Mouse (Mus musculus): Measurements from ENCODE around the gene Creb3l1. TPM values are rescaled to one million over a fixed set of nuclear protein-coding genes. Genes with fewer than 3 reads are reported as not detected.

Creb3l1 gene
- 1.6 TPM in 2 replicates for polyA plus RNA-seq (2015; fragmentation: Nextera tagmentation; extraction: Ambion mirVana)

DNA sequence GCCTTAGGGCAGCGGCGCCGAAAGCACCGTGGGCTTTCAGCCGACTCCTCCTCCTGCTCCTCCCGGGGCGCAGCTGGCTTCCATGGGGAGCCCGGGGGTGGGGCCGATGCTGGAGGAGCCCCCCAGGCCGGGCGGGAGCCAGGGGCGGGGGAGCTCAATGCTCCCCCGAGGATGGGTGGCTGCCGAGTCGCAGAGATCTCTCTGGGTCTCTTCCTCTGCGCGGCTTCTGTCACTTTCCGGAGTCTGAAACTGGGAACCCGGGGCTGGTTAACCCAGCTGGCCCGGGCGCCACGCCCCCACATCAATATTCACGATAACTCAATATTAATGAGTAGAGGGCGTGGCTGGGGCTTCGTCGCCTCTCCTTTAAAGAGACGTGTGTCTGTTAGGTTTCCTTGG, at the start of gene Creb3l1:
TSS of gene Creb3l1 (minus strand) at position 229 of the 399 bp plus-strand sequence.
- no peaks in the 10 kb centered on the region for H3K9me3 ChIP-seq
- ATAC-seq (replicated peaks), result peak; percentile 56; the same call in 1 of the 2 replicates
- H3K27ac ChIP-seq, result no peak within 1 kb of the TSS

DNA sequence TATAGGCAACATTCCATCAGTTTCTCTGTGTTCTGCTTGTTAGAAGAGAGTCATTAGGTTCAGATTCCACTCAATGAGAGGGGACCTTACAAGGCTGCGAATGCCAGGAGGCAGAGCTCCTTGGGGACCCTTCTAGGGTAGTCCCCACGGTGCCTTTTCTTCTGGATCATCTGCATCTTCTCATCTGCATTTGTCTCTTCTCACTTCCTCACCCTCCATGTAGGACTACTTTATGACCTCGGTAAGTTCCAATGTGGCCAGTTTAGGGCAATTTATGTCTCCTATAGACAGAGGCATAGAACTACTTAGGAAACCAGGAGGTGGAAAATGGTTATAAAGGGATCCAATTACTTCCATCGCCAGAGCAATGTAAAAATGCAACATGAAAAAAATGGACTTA, 46.8 kb upstream of the Creb3l1 start:
- no peak overlapping the region for H3K27ac ChIP-seq
- no peaks in the 10 kb centered on the region for H3K9me3 ChIP-seq
- no peaks in the 10 kb centered on the region for H3K4me1 ChIP-seq
- no peak overlapping the region for H3K4me2 ChIP-seq
- H3K36me3 ChIP-seq (replicated peaks), result no peaks in the 10 kb centered on the region
- 85% methylated on average over 4 of the region's 4 CpGs for WGBS
- no peak overlapping the region for H3K4me3 ChIP-seq
- no peak overlapping the region for H3K9ac ChIP-seq
- no peaks in the 10 kb centered on the region for H3K27me3 ChIP-seq (replicated peaks)
- no peak for ATAC-seq (replicated peaks)

More for the DNA sequence above, at the start of gene Creb3l1:
- no peaks in the 10 kb centered on the region for H3K36me3 ChIP-seq (replicated peaks)
- H3K4me3 ChIP-seq, result peak within 1 kb of the TSS; percentile 52
- peaks cover 13% of the 10 kb centered on the region for H3K4me1 ChIP-seq
- H3K27me3 ChIP-seq (replicated peaks), result peaks cover 14% of the 10 kb centered on the region
- under 1% methylated on average over 27 of the region's 27 CpGs for WGBS
- H3K9ac ChIP-seq, result peak within 1 kb of the TSS; percentile 53
- H3K4me2 ChIP-seq, result peak within 1 kb of the TSS; percentile 99

DNA sequence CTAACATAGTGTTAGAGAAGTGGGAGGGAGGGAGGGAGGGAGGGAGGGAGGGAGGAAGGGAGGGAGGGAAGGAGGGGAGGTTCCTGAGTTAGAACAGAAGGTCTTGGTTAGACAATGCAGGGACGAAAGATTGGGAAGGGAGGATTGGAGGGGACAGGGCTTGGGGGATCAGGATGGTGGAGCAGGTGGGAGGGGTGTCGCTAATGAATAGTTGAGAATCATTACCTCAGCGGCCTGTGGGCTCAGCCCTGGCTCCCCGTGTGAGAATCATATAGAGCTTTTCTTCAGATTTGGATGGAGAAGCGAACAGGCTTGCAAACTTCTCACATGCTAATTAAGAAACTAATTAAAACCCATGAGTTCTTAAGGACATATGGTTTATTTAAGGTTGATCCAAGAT, 45.3 kb upstream of the Creb3l1 start:
- Histone ChIP-seq H3K27me3 (replicated peaks) (no peaks in the 10 kb centered on the region), H3K4me1 (no peaks in the 10 kb centered on the region), H3K9ac (no peak overlapping the region), H3K9me3 (no peaks in the 10 kb centered on the region), H3K27ac (no peak overlapping the region), H3K4me3 (no peak overlapping the region), H3K36me3 (replicated peaks) (no peaks in the 10 kb centered on the region), H3K4me2 (no peak overlapping the region)
- 61% methylated on average over 5 of the region's 5 CpGs for WGBS
- ATAC-seq (replicated peaks), result no peak

DNA sequence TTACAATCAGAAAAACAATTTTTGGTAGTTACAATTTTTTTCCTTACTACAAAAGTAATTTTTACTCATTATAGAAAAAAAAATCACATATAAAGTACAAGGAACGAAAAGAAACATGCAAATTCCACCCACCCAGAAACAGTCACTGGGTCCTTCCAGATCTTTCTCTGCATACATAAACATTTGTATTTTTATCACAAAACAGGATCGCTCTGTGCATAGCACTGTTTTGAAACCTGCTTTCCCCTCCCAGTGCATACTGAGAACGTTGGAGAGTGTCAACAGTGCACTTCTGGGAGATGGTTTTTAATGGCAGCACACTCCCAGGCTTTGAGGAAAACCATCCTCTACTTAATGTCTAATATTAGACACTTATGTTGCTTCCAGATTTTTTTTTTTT, 43.3 kb upstream of the Creb3l1 start:
- H3K9me3 ChIP-seq, result no peaks in the 10 kb centered on the region
- no peaks in the 10 kb centered on the region for H3K27me3 ChIP-seq (replicated peaks)
- H3K4me1 ChIP-seq, result no peaks in the 10 kb centered on the region
- WGBS, result 79% methylated on average over 3 of the region's 3 CpGs
- no peak overlapping the region for H3K27ac ChIP-seq
- H3K36me3 ChIP-seq (replicated peaks), result no peaks in the 10 kb centered on the region
- no peak overlapping the region for H3K4me3 ChIP-seq
- ATAC-seq (replicated peaks), result no peak
- H3K4me2 ChIP-seq, result no peak overlapping the region
- H3K9ac ChIP-seq, result no peak overlapping the region

DNA sequence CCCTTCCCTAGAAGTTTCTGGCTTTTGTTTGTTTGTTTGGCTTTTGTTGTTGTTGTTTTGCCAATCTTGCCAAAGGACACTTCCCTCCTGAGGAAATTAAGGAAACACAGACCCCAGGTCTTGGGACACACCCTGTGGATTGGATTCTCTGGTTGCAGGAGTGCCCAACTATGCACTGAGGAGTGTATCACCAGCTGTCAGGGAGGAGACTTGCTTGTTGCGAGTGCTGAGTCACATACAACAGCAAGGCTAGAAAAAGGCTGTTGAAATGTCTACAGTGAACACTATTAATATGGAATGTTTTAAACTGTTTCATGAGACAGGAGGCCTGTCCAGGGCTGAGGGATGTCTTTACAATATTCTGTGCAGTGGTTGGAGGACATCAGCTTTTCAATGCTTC, 42.6 kb upstream of the Creb3l1 start:
- H3K4me1 ChIP-seq, result no peaks in the 10 kb centered on the region
- ATAC-seq (replicated peaks), result no peak
- H3K4me2 ChIP-seq, result no peak overlapping the region
- H3K27ac ChIP-seq, result no peak overlapping the region
- 67% methylated on average over 1 of the region's 1 CpGs for WGBS
- no peaks in the 10 kb centered on the region for H3K9me3 ChIP-seq
- H3K9ac ChIP-seq, result no peak overlapping the region
- no peaks in the 10 kb centered on the region for H3K27me3 ChIP-seq (replicated peaks)
- no peak overlapping the region for H3K4me3 ChIP-seq
- no peaks in the 10 kb centered on the region for H3K36me3 ChIP-seq (replicated peaks)

DNA sequence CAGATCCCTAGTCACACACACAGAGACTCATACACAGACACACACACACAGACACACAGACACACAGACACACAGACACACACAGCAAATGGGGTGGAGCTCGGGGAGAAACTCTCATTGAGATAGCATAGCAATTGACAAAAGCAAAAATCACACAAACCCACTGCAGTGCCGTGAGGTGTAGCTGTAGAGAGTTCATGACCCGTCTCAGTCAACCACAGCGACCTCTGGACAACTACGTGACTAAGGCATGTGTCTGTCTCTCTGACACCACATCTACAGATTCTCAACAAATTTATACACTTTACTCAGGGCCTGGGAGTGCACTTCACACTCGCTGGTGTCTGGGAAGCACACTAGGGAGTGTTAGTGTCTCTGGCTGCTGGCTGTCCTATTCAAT, 41.6 kb upstream of the Creb3l1 start:
- Histone ChIP-seq H3K9ac (no peak overlapping the region), H3K9me3 (no peaks in the 10 kb centered on the region), H3K27ac (no peak overlapping the region), H3K36me3 (replicated peaks) (no peaks in the 10 kb centered on the region), H3K4me1 (no peaks in the 10 kb centered on the region), H3K4me3 (no peak overlapping the region), H3K4me2 (no peak overlapping the region), H3K27me3 (replicated peaks) (no peaks in the 10 kb centered on the region)
- ATAC-seq (replicated peaks), result no peak
- 68% methylated on average over 6 of the region's 6 CpGs for WGBS

DNA sequence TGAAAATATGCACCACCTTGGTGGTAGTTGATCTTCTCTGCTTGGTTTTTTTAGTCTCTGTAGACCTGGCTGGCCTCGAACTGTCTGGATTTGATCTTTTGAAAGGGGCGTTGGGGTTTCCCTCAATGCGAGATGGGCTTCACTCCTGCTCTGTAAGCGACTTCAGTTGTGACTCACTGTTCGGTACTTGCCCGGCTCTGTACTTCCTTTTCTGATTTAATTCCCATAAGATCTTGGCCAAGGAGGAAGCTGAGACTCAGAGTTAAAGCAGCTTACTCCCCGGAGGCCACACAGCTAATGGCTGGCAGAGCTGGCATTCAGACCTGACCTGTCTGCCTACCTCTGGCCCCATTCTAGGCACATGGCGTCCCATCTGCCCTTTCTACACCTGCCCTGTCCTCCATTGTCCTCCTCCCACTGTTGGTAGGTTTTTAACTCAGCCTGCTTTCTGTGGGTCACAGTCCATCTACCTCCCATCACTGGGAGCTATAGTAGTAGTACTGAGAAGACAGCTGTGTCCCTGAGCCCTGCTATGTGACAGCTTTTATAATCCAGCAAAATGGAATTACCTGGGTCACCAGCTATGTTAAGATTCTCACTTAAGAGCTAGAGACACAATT, 41.1 kb upstream of the Creb3l1 start:
- Histone ChIP-seq H3K9ac (no peak overlapping the region), H3K4me3 (no peak overlapping the region), H3K27ac (no peak overlapping the region), H3K4me2 (no peak overlapping the region), H3K27me3 (replicated peaks) (no peaks in the 10 kb centered on the region), H3K9me3 (no peaks in the 10 kb centered on the region), H3K4me1 (0 out of 2 replicates have a peak, but pooled peaks cover under 1% of the 10 kb centered on the region), H3K36me3 (replicated peaks) (no peaks in the 10 kb centered on the region)
- ATAC-seq (replicated peaks), result no peak
- WGBS, result 85% methylated on average over 8 of the region's 8 CpGs

DNA sequence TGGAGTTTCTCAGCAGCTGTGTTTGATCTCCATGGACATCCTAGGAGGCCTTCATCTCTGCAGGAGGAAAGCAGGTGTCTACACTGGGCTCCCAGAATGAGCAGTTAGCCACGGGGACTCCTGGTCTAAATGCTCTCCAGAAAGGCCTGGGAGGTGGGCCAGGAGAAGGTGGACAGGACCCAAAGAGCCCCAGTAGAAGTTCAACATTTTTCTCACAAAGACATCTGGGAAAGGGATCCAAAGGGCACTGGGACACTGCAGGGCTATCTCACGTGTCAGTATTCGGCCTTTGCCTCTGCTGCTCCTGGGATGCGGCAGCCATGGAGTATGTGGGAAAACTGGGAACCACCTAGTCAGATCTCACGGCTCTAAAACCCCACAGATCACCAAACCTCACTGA, 38.8 kb upstream of the Creb3l1 start:
- 71% methylated on average over 5 of the region's 5 CpGs for WGBS
- H3K9me3 ChIP-seq, result no peaks in the 10 kb centered on the region
- H3K27me3 ChIP-seq (replicated peaks), result no peaks in the 10 kb centered on the region
- no peak overlapping the region for H3K4me2 ChIP-seq
- H3K9ac ChIP-seq, result no peak overlapping the region
- no peak overlapping the region for H3K4me3 ChIP-seq
- no peaks in the 10 kb centered on the region for H3K36me3 ChIP-seq (replicated peaks)
- no peak overlapping the region for H3K27ac ChIP-seq
- peaks cover 10% of the 10 kb centered on the region for H3K4me1 ChIP-seq
- ATAC-seq (replicated peaks), result no peak

DNA sequence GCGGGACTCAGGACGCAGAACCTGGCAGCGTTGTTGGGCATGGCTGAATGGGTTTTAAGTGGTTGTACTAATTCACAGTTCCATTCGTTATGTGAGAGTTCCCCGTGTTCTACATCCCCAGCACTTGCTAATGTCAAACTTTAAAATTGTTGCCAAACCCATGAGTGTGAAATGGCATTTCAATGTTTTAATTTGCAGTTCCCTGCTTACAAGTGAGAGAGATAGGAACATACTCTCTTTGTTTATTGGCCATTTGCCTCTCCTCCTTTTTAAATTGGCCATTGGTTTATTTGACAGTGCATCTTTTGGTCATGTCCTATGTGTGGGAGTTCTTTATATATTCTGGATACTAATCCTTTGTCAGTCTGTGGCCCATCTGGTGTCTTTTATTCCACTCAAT, 37.0 kb upstream of the Creb3l1 start:
- no peak overlapping the region for H3K4me2 ChIP-seq
- no peaks in the 10 kb centered on the region for H3K36me3 ChIP-seq (replicated peaks)
- H3K4me1 ChIP-seq, result peaks cover 12% of the 10 kb centered on the region
- no peak overlapping the region for H3K27ac ChIP-seq
- H3K4me3 ChIP-seq, result no peak overlapping the region
- H3K27me3 ChIP-seq (replicated peaks), result peaks cover 15% of the 10 kb centered on the region; the same call in 1 of the 2 replicates
- no peak overlapping the region for H3K9ac ChIP-seq
- H3K9me3 ChIP-seq, result no peaks in the 10 kb centered on the region
- WGBS, result 84% methylated on average over 5 of the region's 5 CpGs
- ATAC-seq (replicated peaks), result no peak

DNA sequence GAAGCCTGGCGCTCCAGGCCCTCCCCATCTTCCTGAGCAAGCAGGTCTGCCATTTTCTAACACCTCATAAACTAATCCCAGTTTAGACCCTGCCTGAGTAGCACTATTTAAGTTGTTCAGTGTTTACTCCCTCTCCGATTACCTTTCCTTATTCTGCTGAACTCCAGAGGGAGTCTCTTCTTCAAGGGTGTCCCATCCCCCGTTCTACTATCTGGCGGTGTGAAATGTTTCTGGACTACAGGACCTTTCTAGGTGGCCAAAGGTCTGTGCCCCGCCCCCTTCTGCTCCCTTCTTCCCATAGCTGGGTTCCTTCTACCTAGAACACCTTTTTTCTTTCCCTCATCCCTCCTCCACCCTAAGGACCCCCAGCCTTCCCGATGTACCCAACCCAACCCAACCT, 36.0 kb upstream of the Creb3l1 start:
- peak overlapping the region; percentile 90 for H3K27ac ChIP-seq
- H3K27me3 ChIP-seq (replicated peaks), result peaks cover 24% of the 10 kb centered on the region; the same call in 1 of the 2 replicates
- peak overlapping the region; percentile 85 for H3K9ac ChIP-seq
- H3K36me3 ChIP-seq (replicated peaks), result no peaks in the 10 kb centered on the region
- no peak for ATAC-seq (replicated peaks)
- H3K4me2 ChIP-seq, result peak overlapping the region; percentile 88
- H3K4me1 ChIP-seq, result peaks cover 21% of the 10 kb centered on the region
- H3K4me3 ChIP-seq, result peak overlapping the region; percentile 70
- 13% methylated on average over 6 of the region's 6 CpGs for whole genome bisulfite sequencing
- H3K9me3 ChIP-seq, result no peaks in the 10 kb centered on the region

DNA sequence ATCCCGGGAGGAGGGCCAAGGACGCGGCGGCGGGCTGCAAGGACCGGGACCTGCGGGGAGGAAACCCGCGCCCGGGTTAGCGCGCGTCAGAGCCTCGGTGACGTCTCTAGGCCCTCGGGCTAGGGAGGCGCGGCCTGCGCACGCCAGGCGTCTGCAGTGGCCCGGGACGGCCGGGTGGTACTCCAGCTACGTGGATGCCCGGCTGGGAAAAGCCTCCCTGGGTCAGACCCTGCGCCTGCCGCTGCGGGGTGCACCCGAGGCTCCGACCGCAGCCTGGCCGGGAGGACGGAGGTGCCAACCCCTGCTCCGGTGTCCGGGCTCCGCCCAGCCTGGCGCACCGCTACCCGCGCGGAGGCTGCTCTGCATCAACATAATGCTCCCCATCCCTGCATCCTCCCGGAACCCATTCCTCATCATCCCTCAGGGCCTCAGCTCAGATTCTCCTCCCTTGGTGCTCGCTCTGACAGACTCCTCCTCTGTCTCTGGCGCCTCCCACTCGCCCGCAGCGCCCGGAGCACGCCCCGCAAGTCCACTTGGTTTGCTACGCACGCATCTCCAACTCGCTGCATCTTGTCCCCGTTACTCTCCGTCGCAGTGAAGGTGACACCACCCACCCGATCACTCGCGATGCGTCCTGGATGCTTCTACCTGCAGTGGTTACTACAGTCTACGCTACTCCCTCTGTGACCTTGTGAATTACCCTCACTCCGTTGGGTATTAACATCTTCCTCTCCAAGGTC, 35.3 kb upstream of the Creb3l1 start:
- H3K36me3 ChIP-seq (replicated peaks), result no peaks in the 10 kb centered on the region
- no peaks in the 10 kb centered on the region for H3K9me3 ChIP-seq
- H3K4me3 ChIP-seq, result peak overlapping the region; percentile 70
- H3K4me2 ChIP-seq, result peak overlapping the region; percentile 88
- H3K9ac ChIP-seq, result peak overlapping the region; percentile 85
- ATAC-seq (replicated peaks), result peak; percentile 82
- under 1% methylated on average over 63 of the region's 63 CpGs for WGBS
- H3K4me1 ChIP-seq, result peaks cover 24% of the 10 kb centered on the region
- H3K27ac ChIP-seq, result peak overlapping the region; percentile 90
- H3K27me3 ChIP-seq (replicated peaks), result peaks cover 25% of the 10 kb centered on the region

DNA sequence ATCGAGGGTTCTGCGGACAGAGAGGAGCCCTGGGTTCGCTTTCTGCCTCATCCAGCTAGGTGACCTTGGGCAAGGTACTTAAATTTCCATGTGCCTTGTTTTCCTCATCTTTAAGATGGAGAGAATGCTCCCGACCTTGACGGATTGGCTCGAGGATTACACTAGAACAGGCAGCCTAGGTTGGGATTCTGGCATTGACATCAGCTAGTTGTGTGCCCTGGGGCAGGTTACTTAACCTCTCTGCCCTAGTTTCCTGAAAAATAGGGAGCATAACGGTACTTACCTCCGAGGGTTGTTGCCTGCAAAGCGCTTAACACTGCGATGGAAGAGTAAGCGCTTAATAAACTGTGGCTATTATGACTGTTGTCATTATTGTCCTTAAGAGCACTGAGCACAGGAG, 34.6 kb upstream of the Creb3l1 start:
- Histone ChIP-seq H3K27ac (peak overlapping the region; percentile 90), H3K36me3 (replicated peaks) (no peaks in the 10 kb centered on the region), H3K4me3 (peak overlapping the region; percentile 70), H3K9me3 (no peaks in the 10 kb centered on the region), H3K4me2 (peak overlapping the region; percentile 88), H3K9ac (peak overlapping the region; percentile 85), H3K27me3 (replicated peaks) (peaks cover 32% of the 10 kb centered on the region), H3K4me1 (peaks cover 24% of the 10 kb centered on the region)
- peak; percentile 21; the same call in 1 of the 2 replicates for ATAC-seq (replicated peaks)
- WGBS, result 3% methylated on average over 11 of the region's 11 CpGs
